Comparison of ENCODE assay signal across 8 mouse cellular contexts in genomic region chr2:142608778-142609177, GRCm38 (mm10).
DNase-seq lines count a peak whose midpoint lies in the region; ATAC-seq lines count a peak whose summit lies in the region.

No protein-coding gene starts in this region.

- WGBS in embryonic facial prominence, embryonic 12.5 days = 55% methylated on average over 17 of the region's 17 CpGs
- WGBS in limb, embryonic 11.5 days = 79% methylated on average over 17 of the region's 17 CpGs
- WGBS in liver, embryonic 11.5 days = 90% methylated on average over 17 of the region's 17 CpGs

- H3K36me3 ChIP-seq in embryonic facial prominence, embryonic 12.5 days = no peaks in the 10 kb centered on the region
- no peaks in the 10 kb centered on the region for H3K36me3 ChIP-seq in limb, embryonic 11.5 days (ENCODE audit: control insufficient read depth, insufficient read depth, low read length)
- H3K36me3 ChIP-seq in liver, embryonic 11.5 days (ENCODE audit: control insufficient read depth, insufficient read depth, low read length) = no peaks in the 10 kb centered on the region

- ATAC-seq in embryonic facial prominence, embryonic 12.5 days (ENCODE audit: insufficient number of reproducible peaks, insufficient read depth, low FRiP score, low TSS enrichment) = peak; percentile 62; the same call in 1 of the 2 replicates
- 0 out of 2 replicates have a peak, but pooled peaks have one; percentile 53 for ATAC-seq in limb, embryonic 11.5 days (ENCODE audit: insufficient number of reproducible peaks, low FRiP score, low TSS enrichment, low read depth)
- ATAC-seq in liver, embryonic 11.5 days (replicated peaks; ENCODE audit: low FRiP score) = no peak

- H3K4me3 ChIP-seq in embryonic facial prominence, embryonic 12.5 days = no peak overlapping the region
- no peak overlapping the region for H3K4me3 ChIP-seq in limb, embryonic 11.5 days (ENCODE audit: low read depth, low read length)
- no peak overlapping the region for H3K4me3 ChIP-seq in liver, embryonic 11.5 days (ENCODE audit: low read depth, low read length)

- H3K9ac ChIP-seq in embryonic facial prominence, embryonic 12.5 days = no peak overlapping the region
- no peak overlapping the region for H3K9ac ChIP-seq in limb, embryonic 11.5 days (ENCODE audit: low read length)
- H3K9ac ChIP-seq in liver, embryonic 11.5 days (ENCODE audit: low read depth, low read length) = no peak overlapping the region

- peaks cover 21% of the 10 kb centered on the region; the same call in 1 of the 2 replicates for H3K4me1 ChIP-seq in embryonic facial prominence, embryonic 12.5 days
- no peaks in the 10 kb centered on the region for H3K4me1 ChIP-seq in limb, embryonic 11.5 days (ENCODE audit: control insufficient read depth, insufficient read depth, low read length)
- H3K4me1 ChIP-seq in liver, embryonic 11.5 days (replicated peaks; ENCODE audit: control insufficient read depth, insufficient read depth, low read length) = no peaks in the 10 kb centered on the region

- peak; percentile 19 for DNase-seq in gastrocnemius, postnatal 14 days
- no peak for DNase-seq in gastrocnemius, adult 18-20 months (ENCODE audit: low spot score)
- peak; percentile 35 for DNase-seq in ZHBTc4 (ENCODE audit: low read depth, low spot score)
- DNase-seq in limb, embryonic 11.5 days (ENCODE audit: low spot score) = no peak
- DNase-seq in lung, adult 18-20 months = no peak
- DNase-seq in liver, embryonic 11.5 days (ENCODE audit: low spot score) = no peak
- DNase-seq in urinary bladder, postnatal 36 days (ENCODE audit: low spot score in 2 of 2) = no peak

- H3K4me2 ChIP-seq in embryonic facial prominence, embryonic 12.5 days (replicated peaks) = no peak overlapping the region
- no peak overlapping the region for H3K4me2 ChIP-seq in limb, embryonic 11.5 days (ENCODE audit: low read depth, severe bottlenecking)
- no peak overlapping the region for H3K4me2 ChIP-seq in liver, embryonic 11.5 days

- no peaks in the 10 kb centered on the region for H3K9me3 ChIP-seq in embryonic facial prominence, embryonic 12.5 days
- no peaks in the 10 kb centered on the region for H3K9me3 ChIP-seq in limb, embryonic 11.5 days (ENCODE audit: control insufficient read depth, low read length)
- no peaks in the 10 kb centered on the region for H3K9me3 ChIP-seq in liver, embryonic 11.5 days (ENCODE audit: control insufficient read depth, low read length)

- intact Hi-C loops in gastrocnemius, postnatal 14 days (cut with DNase I; ENCODE audit: low total_unique reads) = no loop called here

- H3K27ac ChIP-seq in embryonic facial prominence, embryonic 12.5 days = peak overlapping the region; percentile 67; the same call in 1 of the 2 replicates
- H3K27ac ChIP-seq in limb, embryonic 11.5 days (replicated peaks; ENCODE audit: low read depth, low read length) = no peak overlapping the region
- no peak overlapping the region for H3K27ac ChIP-seq in liver, embryonic 11.5 days (ENCODE audit: low read depth, low read length)

- no peaks in the 10 kb centered on the region for H3K27me3 ChIP-seq in embryonic facial prominence, embryonic 12.5 days
- H3K27me3 ChIP-seq in limb, embryonic 11.5 days (ENCODE audit: control insufficient read depth, insufficient read depth, low read length) = no peaks in the 10 kb centered on the region
- no peaks in the 10 kb centered on the region for H3K27me3 ChIP-seq in liver, embryonic 11.5 days (replicated peaks; ENCODE audit: control insufficient read depth, insufficient read depth, low read length)

Comparison
In these comparisons a context has a peak if more than half of its experiments do, and no peak if none do; other contexts are left out.
1. DNase-seq: peak in gastrocnemius, postnatal 14 days (single experiment) and ZHBTc4 (single experiment); none in gastrocnemius, adult 18-20 months (single experiment), limb, embryonic 11.5 days (single experiment), lung, adult 18-20 months (0 of 2), liver, embryonic 11.5 days (single experiment) and urinary bladder, postnatal 36 days (0 of 2).